Mouse (Mus musculus) neural tube, embryonic 13.5 days (tissue): Measurements from ENCODE around the gene Sbf2. TPM values are rescaled to one million over a fixed set of nuclear protein-coding genes. Genes with fewer than 3 reads are reported as not detected.

Experiments used
- ATAC-seq: fragments of 200-750 bp; cut with Nextera tagmentation; 2 replicates; pipeline ENCODE4 v1.8.0; 2017; ENCODE audit warnings: low read depth, mild to moderate bottlenecking, moderate TSS enrichment, moderate library complexity
- H3K27ac ChIP-seq: fragments of 300-500 bp; sonication (generic); replicated peaks from 2 replicates; pipeline ENCODE4 v1.5.1; 2015; ENCODE audit warnings: moderate library complexity, mild to moderate bottlenecking, inconsistent platforms
- H3K27me3 ChIP-seq: fragments of 300-500 bp; sonication (generic); 2 replicates; pipeline ENCODE4 v1.6.1; 2015; ENCODE audit warnings: mild to moderate bottlenecking, inconsistent platforms
- H3K36me3 ChIP-seq: fragments of 300-500 bp; sonication (generic); 2 replicates; pipeline ENCODE4 v1.6.1; 2015; ENCODE audit warnings: mild to moderate bottlenecking, inconsistent platforms
- H3K4me1 ChIP-seq: fragments of 300-500 bp; sonication (generic); replicated peaks from 2 replicates; pipeline ENCODE4 v1.6.1; 2015; ENCODE audit warnings: inconsistent platforms
- H3K4me2 ChIP-seq: fragments of 300-500 bp; sonication (generic); 2 replicates; pipeline ENCODE4 v1.6.1; 2015; ENCODE audit warnings: inconsistent platforms, mild to moderate bottlenecking, moderate library complexity
- H3K4me3 ChIP-seq: fragments of 300-500 bp; sonication (generic); 2 replicates; pipeline ENCODE4 v1.5.1; 2015; ENCODE audit warnings: mild to moderate bottlenecking, inconsistent platforms
- H3K9ac ChIP-seq: fragments of 300-500 bp; sonication (generic); 2 replicates; pipeline ENCODE4 v1.6.1; 2015; ENCODE audit warnings: moderate library complexity, mild to moderate bottlenecking, inconsistent platforms
- H3K9me3 ChIP-seq: fragments of 300-500 bp; sonication (generic); 2 replicates; pipeline ENCODE4 v1.6.1; 2016; ENCODE audit warnings: inconsistent platforms
- WGBS: fragments of 180-500 bp; shearing (Covaris S2); methylation state at CpG from one replicate; pipeline ENCODE4 v1.1.7; 2015; 5-methylcytosine and 5-hydroxymethylcytosine counted together
- polyA plus RNA-seq: library from polyadenylated mRNA; unstranded; fragments of >200 nt; fragmentation: Nextera tagmentation; extraction: Ambion mirVana; gene quantifications from 2 replicates; pipeline ENCODE4 v1.2.1, GENCODE M21; 2015

Gene Sbf2
- polyA plus RNA-seq, 1 experiment from 2014 or later, result 47.4 TPM

DNA sequence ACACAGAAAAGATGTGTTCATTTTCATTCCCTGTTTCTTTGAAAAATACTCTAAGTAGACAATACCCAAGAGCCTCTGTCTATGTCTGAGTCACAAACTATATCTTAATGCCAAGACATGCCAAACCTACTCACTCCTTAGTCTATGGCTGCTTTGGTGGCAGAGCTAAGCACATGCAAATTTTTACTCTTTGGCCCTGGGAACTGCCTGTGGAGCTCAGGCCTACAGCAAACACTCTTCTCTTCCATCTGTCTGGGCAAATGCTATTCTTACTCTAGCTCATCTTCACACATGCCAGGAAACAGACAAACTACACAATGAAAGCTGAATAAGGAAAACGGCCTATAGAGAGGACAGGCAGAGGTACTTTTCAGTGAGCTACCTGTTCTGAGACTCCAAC is 253.2 kb downstream of the Sbf2 start:
- no peaks in the 10 kb centered on the region for H3K4me1 ChIP-seq
- H3K4me2 ChIP-seq, result no peak overlapping the region
- H3K4me3 ChIP-seq, result no peak overlapping the region
- H3K9ac ChIP-seq, result no peak overlapping the region
- H3K27me3 ChIP-seq, result no peaks in the 10 kb centered on the region
- 89% methylated on average over 1 of the region's 1 CpGs for WGBS
- ATAC-seq, result no peak
- no peaks in the 10 kb centered on the region for H3K9me3 ChIP-seq
- H3K27ac ChIP-seq, result no peak overlapping the region
- peaks cover 58% of the 10 kb centered on the region for H3K36me3 ChIP-seq

DNA sequence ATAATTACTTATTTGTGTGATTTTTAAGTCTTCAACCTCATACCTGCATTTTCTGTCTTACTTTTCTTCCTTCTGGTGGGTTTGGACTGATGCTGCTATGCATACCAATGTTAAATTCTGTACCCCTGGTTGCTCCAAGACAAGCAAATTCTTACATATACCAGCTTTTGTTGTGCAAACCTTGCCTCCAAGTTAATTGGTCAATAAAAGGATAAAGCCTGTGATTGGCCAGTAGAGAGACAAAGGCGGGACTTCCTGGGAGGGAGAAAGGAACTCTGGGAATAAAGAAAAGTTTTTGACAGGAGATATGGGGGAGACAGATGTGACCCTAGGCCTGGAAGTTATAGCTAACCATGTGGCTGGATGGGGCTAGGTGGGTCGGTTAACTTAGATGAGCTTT is 255.3 kb downstream of the Sbf2 start:
- Histone ChIP-seq H3K4me2 (no peak overlapping the region), H3K9ac (no peak overlapping the region), H3K27me3 (no peaks in the 10 kb centered on the region), H3K36me3 (peaks cover 48% of the 10 kb centered on the region), H3K4me3 (no peak overlapping the region), H3K4me1 (no peaks in the 10 kb centered on the region), H3K9me3 (no peaks in the 10 kb centered on the region), H3K27ac (no peak overlapping the region)
- no peak for ATAC-seq
- 95% methylated on average over 2 of the region's 2 CpGs for WGBS

DNA sequence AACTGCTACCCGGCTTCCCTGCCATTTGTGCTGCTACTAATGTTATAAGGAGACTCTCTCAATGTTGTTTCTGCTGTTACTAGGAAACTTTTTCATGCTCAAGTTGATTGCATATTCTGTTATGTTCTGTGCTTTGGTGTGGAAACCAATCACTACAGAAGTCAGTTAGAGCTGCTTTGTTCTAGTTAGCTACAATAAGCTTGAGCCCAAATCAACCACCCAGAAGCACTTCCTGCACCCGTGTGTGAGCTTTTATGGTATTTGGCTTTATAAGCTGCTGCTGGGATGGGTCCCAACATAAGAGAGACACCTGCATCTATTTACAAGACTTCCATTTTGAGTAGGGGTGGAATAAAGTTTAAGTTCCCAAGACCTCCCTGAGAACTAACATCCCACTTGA is 260.8 kb downstream of the Sbf2 start:
- H3K27me3 ChIP-seq, result no peaks in the 10 kb centered on the region
- no peak overlapping the region for H3K9ac ChIP-seq
- peaks cover 34% of the 10 kb centered on the region for H3K36me3 ChIP-seq
- H3K27ac ChIP-seq, result no peak overlapping the region
- no peaks in the 10 kb centered on the region for H3K4me1 ChIP-seq
- ATAC-seq, result no peak
- no peak overlapping the region for H3K4me2 ChIP-seq
- no peak overlapping the region for H3K4me3 ChIP-seq
- no peaks in the 10 kb centered on the region for H3K9me3 ChIP-seq
- 87% methylated on average over 2 of the region's 2 CpGs for WGBS

DNA sequence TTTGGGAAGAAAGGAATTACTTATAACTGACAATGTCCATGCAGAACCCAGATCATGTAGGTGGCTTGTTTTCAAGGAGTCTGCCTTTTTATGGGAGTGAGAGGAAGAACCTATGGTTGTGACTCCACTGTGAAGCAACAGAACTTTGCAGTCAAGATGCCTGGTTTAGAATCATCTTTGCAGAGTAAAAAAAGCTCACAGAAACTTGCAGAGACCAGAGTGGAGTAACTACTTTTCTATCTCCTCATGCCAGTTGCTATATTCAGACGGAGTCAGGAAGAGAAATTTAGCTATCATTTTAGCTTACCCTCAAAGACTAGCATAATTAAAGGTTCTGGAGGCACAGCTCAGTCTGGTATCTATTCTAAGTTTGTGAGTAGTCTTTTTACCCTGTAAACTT is 267.5 kb downstream of the Sbf2 start:
- WGBS, result 90% methylated on average over 1 of the region's 1 CpGs
- H3K27me3 ChIP-seq, result no peaks in the 10 kb centered on the region
- no peaks in the 10 kb centered on the region for H3K9me3 ChIP-seq
- H3K36me3 ChIP-seq, result peaks cover 30% of the 10 kb centered on the region
- no peak overlapping the region for H3K9ac ChIP-seq
- no peak overlapping the region for H3K4me2 ChIP-seq
- ATAC-seq, result no peak
- no peak overlapping the region for H3K27ac ChIP-seq
- no peak overlapping the region for H3K4me3 ChIP-seq
- no peaks in the 10 kb centered on the region for H3K4me1 ChIP-seq

DNA sequence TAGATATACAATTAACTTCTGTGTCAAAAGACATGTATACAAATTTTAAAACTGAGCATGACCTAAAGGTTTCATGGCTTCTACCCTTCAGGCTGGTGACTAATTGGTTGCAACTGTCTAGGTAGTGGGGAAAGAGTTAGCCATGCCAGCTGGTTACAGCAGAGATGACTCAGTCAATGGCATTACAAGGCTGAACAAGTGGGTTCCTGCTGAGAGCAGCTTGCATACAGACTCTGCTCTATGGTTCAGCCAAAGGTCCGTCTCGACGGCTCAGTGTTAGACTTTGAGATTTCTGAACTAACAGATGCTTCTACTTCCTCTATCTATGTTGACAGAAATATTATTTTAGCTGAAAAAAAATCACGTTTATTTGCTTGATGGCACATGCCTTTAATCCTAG is 277.1 kb downstream of the Sbf2 start:
- 74% methylated on average over 4 of the region's 4 CpGs for WGBS
- H3K4me1 ChIP-seq, result no peaks in the 10 kb centered on the region
- H3K36me3 ChIP-seq, result peaks cover 58% of the 10 kb centered on the region
- no peaks in the 10 kb centered on the region for H3K9me3 ChIP-seq
- no peak overlapping the region for H3K9ac ChIP-seq
- H3K4me2 ChIP-seq, result no peak overlapping the region
- no peak overlapping the region for H3K27ac ChIP-seq
- H3K4me3 ChIP-seq, result no peak overlapping the region
- ATAC-seq, result no peak
- no peaks in the 10 kb centered on the region for H3K27me3 ChIP-seq

DNA sequence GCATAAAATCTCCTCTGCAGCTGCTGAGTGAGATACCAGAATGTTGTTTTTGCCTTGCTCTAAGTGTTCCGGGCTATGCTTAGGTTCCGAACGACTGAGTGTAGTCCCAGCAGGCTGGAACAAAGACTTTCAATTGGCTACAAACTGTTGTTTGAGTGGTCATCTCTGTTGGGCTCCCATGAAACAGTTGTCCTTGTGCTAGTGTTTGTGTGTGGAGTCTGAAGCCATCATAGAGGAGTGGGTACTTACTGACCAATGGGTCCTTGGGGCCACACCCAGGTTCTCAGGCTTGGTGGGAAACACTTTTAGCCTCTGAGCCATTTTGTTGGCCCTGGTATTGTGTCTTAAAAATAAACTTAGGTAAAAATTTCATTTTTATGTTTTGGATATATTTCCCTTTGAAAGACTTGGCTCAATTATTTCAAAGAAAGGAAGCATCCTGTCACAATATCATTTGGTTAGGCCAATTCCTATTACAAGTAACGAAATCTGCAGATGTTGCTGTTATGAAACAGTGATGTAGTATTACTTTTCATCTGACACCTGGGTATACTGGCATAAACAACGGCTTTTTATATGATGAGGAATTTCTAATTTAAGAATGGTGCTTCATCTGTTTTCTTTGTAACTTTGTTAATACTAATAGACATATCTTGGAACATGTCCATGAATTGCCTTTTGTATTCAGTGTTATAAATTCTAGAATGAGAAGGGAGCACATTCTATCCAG is 289.2 kb downstream of the Sbf2 start:
- H3K9me3 ChIP-seq, result peaks cover 8% of the 10 kb centered on the region; the same call in 1 of the 2 replicates
- no peak overlapping the region for H3K4me2 ChIP-seq
- no peak overlapping the region for H3K4me3 ChIP-seq
- no peaks in the 10 kb centered on the region for H3K4me1 ChIP-seq
- H3K27ac ChIP-seq, result no peak overlapping the region
- WGBS, result 93% methylated on average over 5 of the region's 5 CpGs
- H3K36me3 ChIP-seq, result peaks cover 89% of the 10 kb centered on the region
- H3K9ac ChIP-seq, result no peak overlapping the region
- no peaks in the 10 kb centered on the region for H3K27me3 ChIP-seq
- no peak for ATAC-seq

DNA sequence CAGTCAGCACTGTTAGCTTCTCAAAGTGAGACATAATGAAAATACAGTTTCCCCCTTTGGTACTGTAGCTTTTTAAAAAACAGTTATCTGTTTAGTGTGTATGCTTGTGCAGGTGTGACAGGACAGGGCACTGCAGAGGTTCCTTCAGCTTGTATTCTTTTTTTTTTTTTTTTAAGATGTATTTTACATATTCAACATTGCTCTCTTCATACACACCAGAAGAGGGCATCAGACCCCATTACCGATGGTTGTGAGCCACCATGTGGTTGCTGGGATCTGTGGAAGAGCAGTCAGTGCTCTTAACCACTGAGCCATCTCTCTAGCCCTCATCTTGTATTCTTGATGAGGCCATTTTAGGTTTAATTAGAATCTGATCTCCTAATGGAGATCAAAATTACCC is 289.9 kb downstream of the Sbf2 start:
- WGBS, result 88% methylated on average over 1 of the region's 1 CpGs
- Histone ChIP-seq H3K4me1 (no peaks in the 10 kb centered on the region), H3K9me3 (peaks cover 8% of the 10 kb centered on the region; the same call in 1 of the 2 replicates), H3K4me3 (no peak overlapping the region), H3K27ac (no peak overlapping the region), H3K4me2 (no peak overlapping the region), H3K36me3 (peaks cover 89% of the 10 kb centered on the region), H3K27me3 (no peaks in the 10 kb centered on the region), H3K9ac (no peak overlapping the region)
- ATAC-seq, result no peak

DNA sequence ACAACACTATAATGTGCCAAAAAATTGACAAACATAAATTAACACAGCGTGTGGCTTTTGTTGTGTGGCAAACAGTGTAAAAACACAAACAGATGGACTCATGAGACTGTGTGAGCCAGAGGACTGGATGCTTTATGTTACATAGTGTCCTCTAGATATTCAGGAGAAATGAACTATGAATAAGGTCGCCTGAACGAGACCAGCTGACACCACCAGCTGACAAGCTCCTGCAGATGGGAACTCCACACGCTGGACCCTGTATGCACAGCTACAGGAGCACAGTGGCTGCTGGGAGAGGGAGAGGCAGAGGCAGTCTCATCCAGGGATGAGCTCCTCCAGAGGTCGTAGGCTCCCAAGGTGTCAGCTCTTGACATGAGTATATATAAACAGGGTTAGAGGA is 293.6 kb downstream of the Sbf2 start:
- H3K36me3 ChIP-seq, result peaks cover 88% of the 10 kb centered on the region
- H3K4me1 ChIP-seq, result no peaks in the 10 kb centered on the region
- 69% methylated on average over 5 of the region's 5 CpGs for WGBS
- no peak for ATAC-seq
- H3K27ac ChIP-seq, result no peak overlapping the region
- H3K9ac ChIP-seq, result no peak overlapping the region
- peaks cover 8% of the 10 kb centered on the region; the same call in 1 of the 2 replicates for H3K9me3 ChIP-seq
- no peaks in the 10 kb centered on the region for H3K27me3 ChIP-seq
- H3K4me3 ChIP-seq, result no peak overlapping the region
- no peak overlapping the region for H3K4me2 ChIP-seq

DNA sequence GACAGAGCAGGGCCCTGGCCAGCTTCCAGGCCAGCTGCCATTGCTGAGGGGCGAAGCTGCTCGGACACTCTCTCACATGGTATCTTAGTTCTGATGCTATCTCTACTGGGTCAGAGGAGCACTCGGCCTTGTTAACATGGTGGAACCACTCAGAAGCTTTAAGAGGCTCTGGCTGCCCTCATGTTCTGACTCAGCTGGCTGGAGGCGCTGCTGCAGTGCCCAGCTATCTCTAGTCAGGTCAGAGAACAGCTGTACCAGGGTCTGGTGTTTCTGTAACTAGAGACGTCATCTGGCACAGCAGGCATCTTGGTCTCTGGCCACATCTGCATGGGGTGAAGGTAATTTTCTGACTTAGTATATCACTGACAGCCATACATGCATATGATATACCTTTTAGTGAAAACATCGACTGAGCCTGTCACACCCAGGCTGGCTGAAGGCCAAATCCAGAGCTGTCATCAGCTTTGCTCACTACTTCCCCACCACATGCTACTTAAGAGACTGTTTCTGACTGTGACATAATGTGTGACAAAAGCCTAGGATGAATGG is 295.7 kb downstream of the Sbf2 start:
- WGBS, result 80% methylated on average over 6 of the region's 6 CpGs
- no peaks in the 10 kb centered on the region for H3K9me3 ChIP-seq
- no peak overlapping the region for H3K27ac ChIP-seq
- peaks cover 88% of the 10 kb centered on the region for H3K36me3 ChIP-seq
- no peaks in the 10 kb centered on the region for H3K4me1 ChIP-seq
- H3K4me2 ChIP-seq, result no peak overlapping the region
- no peak overlapping the region for H3K4me3 ChIP-seq
- H3K27me3 ChIP-seq, result no peaks in the 10 kb centered on the region
- no peak for ATAC-seq
- H3K9ac ChIP-seq, result no peak overlapping the region

DNA sequence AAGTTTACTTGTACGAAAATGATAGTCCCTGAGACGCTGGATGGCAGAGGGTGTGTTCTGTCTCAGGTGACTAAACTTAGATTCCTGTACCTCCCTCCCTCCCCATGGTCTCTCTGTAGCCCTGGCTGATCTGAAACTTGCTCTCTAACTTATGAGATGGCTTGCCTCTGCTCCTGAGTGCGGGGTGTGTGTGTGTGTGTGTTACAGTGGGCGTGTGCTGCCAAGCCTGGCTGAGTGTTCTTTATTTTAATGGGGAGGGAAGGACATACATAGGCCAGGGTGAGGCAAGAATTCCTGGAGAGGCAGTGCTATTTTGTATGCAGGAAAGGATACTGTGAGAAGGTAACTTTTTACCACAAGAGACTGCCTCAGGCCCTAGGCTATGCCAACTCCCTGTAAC is 297.3 kb downstream of the Sbf2 start:
- no peak overlapping the region for H3K9ac ChIP-seq
- H3K9me3 ChIP-seq, result no peaks in the 10 kb centered on the region
- no peaks in the 10 kb centered on the region for H3K27me3 ChIP-seq
- no peak for ATAC-seq
- no peak overlapping the region for H3K4me3 ChIP-seq
- H3K4me1 ChIP-seq, result no peaks in the 10 kb centered on the region
- H3K36me3 ChIP-seq, result peaks cover 92% of the 10 kb centered on the region
- WGBS, result 96% methylated on average over 4 of the region's 4 CpGs
- H3K27ac ChIP-seq, result no peak overlapping the region
- no peak overlapping the region for H3K4me2 ChIP-seq

DNA sequence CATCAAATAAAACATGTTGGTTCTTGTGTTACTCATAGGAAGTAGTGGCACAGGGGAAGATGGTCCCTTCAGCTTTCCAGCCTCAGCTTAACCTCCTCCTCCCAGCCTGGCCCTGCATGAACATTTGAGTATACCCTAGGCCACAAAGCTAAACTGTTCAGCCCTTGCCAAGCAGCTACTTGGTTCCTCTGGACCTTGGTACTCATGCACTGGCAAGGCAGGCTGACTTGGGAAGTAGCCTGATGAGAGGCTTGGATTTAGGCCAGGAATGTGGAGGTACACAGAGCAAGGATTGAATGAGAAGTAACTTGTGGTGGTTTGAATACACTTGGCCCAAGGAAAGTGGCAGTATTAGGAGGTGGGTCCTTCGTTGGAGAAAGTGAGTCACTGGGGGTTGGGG is 299.4 kb downstream of the Sbf2 start:
- 97% methylated on average over 1 of the region's 1 CpGs for WGBS
- Histone ChIP-seq H3K27me3 (no peaks in the 10 kb centered on the region), H3K36me3 (peaks cover 96% of the 10 kb centered on the region), H3K4me1 (no peaks in the 10 kb centered on the region), H3K4me3 (no peak overlapping the region), H3K27ac (no peak overlapping the region), H3K9me3 (no peaks in the 10 kb centered on the region), H3K9ac (no peak overlapping the region), H3K4me2 (no peak overlapping the region)
- ATAC-seq, result no peak

DNA sequence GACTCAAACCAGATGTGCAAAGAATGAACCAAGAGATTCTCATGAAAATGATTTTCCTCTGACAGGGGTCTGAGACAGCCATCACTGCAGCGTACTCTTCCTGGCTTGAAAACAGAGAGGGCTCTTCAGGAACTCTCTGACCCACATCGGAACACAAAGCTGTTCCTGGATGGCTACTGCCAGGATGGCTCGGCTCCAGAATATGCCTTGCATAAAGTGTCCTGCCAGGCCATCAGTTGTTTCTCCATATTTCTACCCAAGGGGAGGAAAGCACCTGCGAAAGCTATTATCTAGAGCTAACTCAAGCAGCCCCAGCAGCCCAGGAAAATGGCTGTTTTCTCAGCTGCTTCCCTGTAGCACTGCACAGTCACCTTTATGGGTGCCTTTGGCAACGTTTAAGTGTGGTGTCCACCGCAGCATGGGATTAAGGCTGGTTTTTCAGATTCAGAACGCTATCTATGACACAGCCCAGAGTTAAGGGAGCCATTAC is 300.3 kb downstream of the Sbf2 start:
- Histone ChIP-seq H3K4me3 (no peak overlapping the region), H3K9me3 (no peaks in the 10 kb centered on the region), H3K36me3 (peaks cover 97% of the 10 kb centered on the region), H3K4me1 (no peaks in the 10 kb centered on the region), H3K9ac (no peak overlapping the region), H3K4me2 (no peak overlapping the region), H3K27ac (no peak overlapping the region), H3K27me3 (no peaks in the 10 kb centered on the region)
- no peak for ATAC-seq
- 89% methylated on average over 7 of the region's 7 CpGs for WGBS
